Mouse (Mus musculus): Measurements from ENCODE around the gene Rora.

DNA sequence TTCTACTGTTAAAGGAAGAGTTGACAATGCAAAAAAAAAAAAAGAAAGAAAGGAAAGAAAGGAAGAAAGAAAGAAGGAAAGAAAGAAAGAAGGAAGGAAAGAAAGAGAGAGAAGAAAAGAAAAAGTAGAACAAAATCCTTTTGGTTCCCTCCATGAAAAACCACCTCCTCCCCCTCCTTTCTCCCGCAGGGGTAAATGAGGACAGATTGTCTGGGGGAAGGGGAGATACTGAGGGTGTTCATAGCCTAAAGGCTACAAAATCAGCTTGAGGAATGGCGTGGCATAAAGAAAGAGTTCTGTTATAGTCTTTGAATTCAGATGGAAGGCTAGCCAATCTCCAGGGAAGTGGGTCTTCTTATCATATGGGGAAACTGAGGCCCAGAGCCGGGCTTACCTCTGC, 107.3 kb downstream of the Rora start:
- TF ChIP-seq CTCF (IDR thresholded peaks at IDR 0.05; ENCODE audit: low read depth, low read length) (no peak), POLR2A (IDR thresholded peaks at IDR 0.05; ENCODE audit: borderline replicate concordance, low read depth, low read length) (no peak)
